Mouse (Mus musculus): ENCODE data around the gene Fam107a. TPM values are rescaled to one million over a fixed set of nuclear protein-coding genes. Genes with fewer than 3 reads are reported as not detected.
"Not testable (repeated sequence)": the region's sequence is repeated elsewhere in the genome, so short reads cannot be mapped to it uniquely, and the experiment has no call there.

The Fam107a gene
- total RNA-seq, 2 experiments from 2014 or later: 12.1 to 24.4 TPM

- no peak for DNase-seq
Observed at GRCm38 (mm10) chr14:8316366-8317193, 1.2 kb downstream of the Fam107a start.

- DNase-seq: no peak
Observed at GRCm38 (mm10) chr14:8315169-8315568, 2.7 kb downstream of the Fam107a start.

- DNase-seq: no peak
Observed at GRCm38 (mm10) chr14:8314536-8314935, 3.3 kb downstream of the Fam107a start.

- DNase-seq: no peak
Observed at GRCm38 (mm10) chr14:8313877-8314276, 3.9 kb downstream of the Fam107a start.

- peak; percentile 65 to 81 for DNase-seq
Observed at GRCm38 (mm10) chr14:8309621-8310141, 8.1 kb downstream of the Fam107a start.

- no peak for DNase-seq
Observed at GRCm38 (mm10) chr14:8308650-8309049, 9.2 kb downstream of the Fam107a start.

- no peak for DNase-seq
Observed at GRCm38 (mm10) chr14:8306884-8307283, 10.9 kb downstream of the Fam107a start.

GRCm38 (mm10) chr14:8305014-8305413 is 12.8 kb downstream of the Fam107a start:
- DNase-seq: no peak

- DNase-seq: no peak
Observed at GRCm38 (mm10) chr14:8304082-8304481, 13.7 kb downstream of the Fam107a start.

GRCm38 (mm10) chr14:8302687-8303086 is 15.1 kb downstream of the Fam107a start:
- DNase-seq: no peak

- peak; percentile 52 to 80 for DNase-seq
Observed at GRCm38 (mm10) chr14:8300281-8300680, 17.5 kb downstream of the Fam107a start.

- no peak for DNase-seq
Observed at GRCm38 (mm10) chr14:8297889-8298293, 19.9 kb downstream of the Fam107a start.

- DNase-seq: no peak
Observed at GRCm38 (mm10) chr14:8294257-8294656, 23.6 kb downstream of the Fam107a start.

GRCm38 (mm10) chr14:8286595-8286994 is 31.2 kb downstream of the Fam107a start:
- DNase-seq: peak in 1 of 2 experiments; percentile 77

- DNase-seq: no peak
Observed at GRCm38 (mm10) chr14:8283784-8284183, 34.0 kb downstream of the Fam107a start.

- DNase-seq: not testable (repeated sequence)
Observed at GRCm38 (mm10) chr14:8271281-8271680, 46.5 kb downstream of the Fam107a start.

GRCm38 (mm10) chr14:8264378-8264777 is 53.4 kb downstream of the Fam107a start:
- no peak for DNase-seq

- DNase-seq: no peak
Observed at GRCm38 (mm10) chr14:8262242-8262641, 55.6 kb downstream of the Fam107a start.

GRCm38 (mm10) chr14:8260214-8260613 is 57.6 kb downstream of the Fam107a start:
- no peak for DNase-seq

- DNase-seq: no peak
Observed at GRCm38 (mm10) chr14:8259166-8259565, 58.7 kb downstream of the Fam107a start, which contains the start of gene Acox2. Gene Acox2, minus strand, starts transcription at chr14:8259353.

- peak in 1 of 2 experiments; percentile 9 for DNase-seq
Observed at GRCm38 (mm10) chr14:8258752-8259151, 59.1 kb downstream of the Fam107a start.

GRCm38 (mm10) chr14:8258335-8258627 is 59.5 kb downstream of the Fam107a start:
- peak; percentile 25 to 33 for DNase-seq

GRCm38 (mm10) chr14:8257521-8258334 is 60.1 kb downstream of the Fam107a start:
- DNase-seq: no peak

Data from heart, adult 18-20 months (tissue).